Mouse (Mus musculus) cerebellum, postnatal 4 days (tissue): ENCODE measurements at regions not wholly inside any gene's neighbourhood (a gene's known extent, or its start where the extent isn't known, plus 50 kb on each side); places are given as distances from the start of the nearest gene placed in this dataset.
"Not testable (repeated sequence)": the region's sequence is repeated elsewhere in the genome, so short reads cannot be mapped to it uniquely, and the experiment has no call there.

Experiments used
- DNase-seq, 2 experiments: peaks; one replicate each; pipeline ENCODE4 v3.0.0; 2022; ENCODE audit warnings: low spot score in 2 of 2, mixed read lengths in 1 of 2

- DNase-seq: not testable (repeated sequence)
These were observed 158.1 kb downstream of the Adam6a start for GRCm38 (mm10) chr12:113701841-113702240.

GRCm38 (mm10) chr12:113716406-113716805, 172.7 kb downstream of the Adam6a start:
- peak in 1 of 2 experiments; percentile 2 for DNase-seq

GRCm38 (mm10) chr12:113735847-113736246, 192.1 kb downstream of the Adam6a start:
- DNase-seq: no peak

- no peak for DNase-seq
These were observed 202.6 kb downstream of the Adam6a start for GRCm38 (mm10) chr12:113746277-113746676.

- no peak for DNase-seq
These were observed 204.3 kb downstream of the Adam6a start for GRCm38 (mm10) chr12:113747987-113748386.

GRCm38 (mm10) chr12:113769587-113769986, 225.9 kb downstream of the Adam6a start:
- DNase-seq: no peak

- not testable (repeated sequence) for DNase-seq
These were observed 252.2 kb downstream of the Adam6a start for GRCm38 (mm10) chr12:113795876-113796275.

GRCm38 (mm10) chr12:113826377-113826776, 282.7 kb downstream of the Adam6a start:
- no peak for DNase-seq

- DNase-seq: peak in 1 of 2 experiments; percentile 2
These were observed 315.2 kb downstream of the Adam6a start for GRCm38 (mm10) chr12:113858893-113859292.

- no peak for DNase-seq
These were observed 335.1 kb downstream of the Adam6a start for GRCm38 (mm10) chr12:113878826-113879225.

GRCm38 (mm10) chr12:113896152-113896551, 352.4 kb downstream of the Adam6a start:
- DNase-seq: no peak

GRCm38 (mm10) chr12:113906459-113906858, 362.8 kb downstream of the Adam6a start:
- DNase-seq: no peak

- no peak for DNase-seq
These were observed 364.0 kb downstream of the Adam6a start for GRCm38 (mm10) chr12:113907751-113908150.

- DNase-seq: no peak
These were observed 368.1 kb downstream of the Adam6a start for GRCm38 (mm10) chr12:113911770-113912169.

- no peak for DNase-seq
These were observed 397.0 kb downstream of the Adam6a start for GRCm38 (mm10) chr12:113940721-113941120.

- DNase-seq: not testable (repeated sequence)
These were observed 400.1 kb downstream of the Adam6a start for GRCm38 (mm10) chr12:113943661-113944327.

- not testable (repeated sequence) for DNase-seq
These were observed 402.1 kb downstream of the Adam6a start for GRCm38 (mm10) chr12:113945786-113946185.

- DNase-seq: not testable (repeated sequence)
These were observed 404.3 kb downstream of the Adam6a start for GRCm38 (mm10) chr12:113948017-113948416.

GRCm38 (mm10) chr12:113974271-113974670, 430.6 kb downstream of the Adam6a start:
- no peak for DNase-seq

- peak; percentile 82 to 90 for DNase-seq
These were observed 437.9 kb downstream of the Adam6a start for GRCm38 (mm10) chr12:113981613-113982012.

- no peak for DNase-seq
These were observed 443.7 kb downstream of the Adam6a start for GRCm38 (mm10) chr12:113987233-113987990.

- no peak for DNase-seq
These were observed 448.7 kb downstream of the Adam6a start for GRCm38 (mm10) chr12:113992425-113992824.

GRCm38 (mm10) chr12:113994284-113994683, 450.6 kb downstream of the Adam6a start:
- not testable (repeated sequence) for DNase-seq
